Mouse (Mus musculus) kidney, adult 2 months (tissue): ENCODE results near the gene Mia2. TPM values are rescaled to one million over a fixed set of nuclear protein-coding genes. Genes with fewer than 3 reads are reported as not detected.
A peak's percentile ranks its signal among the peaks of the same experiment; 100 is the strongest.

Source experiments
- DNase-seq: peaks from one replicate; pipeline ENCODE4 v3.0.0; 2021
- H3K27ac ChIP-seq: fragments of 200-500 bp; 2 replicates; pipeline ENCODE4 v1.5.1; 2012; ENCODE audit warnings: low read depth, low read length, control low read depth, inconsistent platforms; ENCODE audit not compliant: insufficient read depth
- H3K27me3 ChIP-seq: fragments of 200-500 bp; replicated peaks from 2 replicates; pipeline ENCODE4 v1.6.1; 2012; ENCODE audit warnings: mild to moderate bottlenecking, moderate library complexity, low read length, inconsistent platforms; ENCODE audit not compliant: control insufficient read depth, insufficient read depth
- H3K36me3 ChIP-seq: fragments of 200-500 bp; 2 replicates; pipeline ENCODE4 v1.6.1; 2012; ENCODE audit warnings: mild to moderate bottlenecking, moderate library complexity, low read length, inconsistent platforms; ENCODE audit not compliant: control insufficient read depth, insufficient read depth
- H3K4me1 ChIP-seq: fragments of 200-500 bp; 2 replicates; pipeline ENCODE4 v1.6.1; 2011; ENCODE audit warnings: low read length; ENCODE audit not compliant: control insufficient read depth, insufficient read depth
- H3K4me3 ChIP-seq: fragments of 200-500 bp; 2 replicates; pipeline ENCODE4 v1.5.1; 2011; ENCODE audit warnings: mild to moderate bottlenecking, low read depth, low read length, control low read depth; ENCODE audit not compliant: insufficient read depth
- CTCF ChIP-seq: fragments of 200-500 bp; conservative IDR thresholded peaks from 2 replicates; pipeline ENCODE4 v1.5.1; 2011; ENCODE audit warnings: low read depth, mild to moderate bottlenecking, control low read depth, low read length, moderate library complexity, mixed read lengths; ENCODE audit not compliant: insufficient read depth, insufficient read length
- POLR2A ChIP-seq: fragments of 200-500 bp; IDR thresholded peaks from one replicate; pipeline ENCODE4 v1.6.1; 2011; ENCODE audit warnings: low read depth, low read length, control low read depth
- WGBS: fragments of 180-500 bp; shearing (Covaris S2); methylation state at CpG from one replicate; pipeline ENCODE4 v1.1.7; 2018; 5-methylcytosine and 5-hydroxymethylcytosine counted together
- polyA plus RNA-seq: library from polyadenylated mRNA; depleted of rRNA; stranded (reverse); fragments of >200 nt; gene quantifications from 2 replicates; pipeline ENCODE4 v1.2.3, GENCODE M21; 2012

The Mia2 gene
- polyA plus RNA-seq, 1 experiment, result 102 TPM

- Histone ChIP-seq H3K4me3 (no peak overlapping the region), H3K27me3 (no peaks in the 10 kb centered on the region), H3K27ac (no peak overlapping the region; the same call in 1 of the 2 replicates), H3K36me3 (peaks cover 3% of the 10 kb centered on the region), H3K4me1 (peaks cover 2% of the 10 kb centered on the region; the same call in 1 of the 2 replicates)
- DNase-seq, result no peak
- 74% methylated on average over 9 of the region's 9 CpGs for WGBS
- TF ChIP-seq CTCF (no peak), POLR2A (no peak)
Observed at GRCm38 (mm10) chr12:59194341-59195003, 98.9 kb downstream of the Mia2 start.

GRCm38 (mm10) chr12:59195065-59195464 lies 99.5 kb downstream of the Mia2 start:
- Histone ChIP-seq H3K4me1 (peaks cover 2% of the 10 kb centered on the region; the same call in 1 of the 2 replicates), H3K27ac (peak overlapping the region; percentile 41; the same call in 1 of the 2 replicates), H3K36me3 (peaks cover 2% of the 10 kb centered on the region), H3K27me3 (no peaks in the 10 kb centered on the region), H3K4me3 (no peak overlapping the region)
- 62% methylated on average over 4 of the region's 4 CpGs for WGBS
- DNase-seq, result peak; percentile 70
- TF ChIP-seq POLR2A, result no peak
- TF ChIP-seq CTCF, result no peak

GRCm38 (mm10) chr12:59195941-59196340 lies 100.3 kb downstream of the Mia2 start:
- TF ChIP-seq POLR2A (no peak), CTCF (no peak)
- WGBS, result 89% methylated on average over 4 of the region's 4 CpGs
- no peak overlapping the region for H3K4me3 ChIP-seq

GRCm38 (mm10) chr12:59198750-59199149 lies 103.2 kb downstream of the Mia2 start:
- peaks cover 1% of the 10 kb centered on the region for H3K36me3 ChIP-seq
- 80% methylated on average over 4 of the region's 4 CpGs for whole genome bisulfite sequencing

More at GRCm38 (mm10) chr12:59195941-59196340, 100.3 kb downstream of the Mia2 start:
- Histone ChIP-seq H3K27me3 (no peaks in the 10 kb centered on the region), H3K27ac (no peak overlapping the region), H3K4me1 (peaks cover 2% of the 10 kb centered on the region; the same call in 1 of the 2 replicates), H3K36me3 (no peaks in the 10 kb centered on the region; the same call in 1 of the 2 replicates)
- DNase-seq, result no peak

GRCm38 (mm10) chr12:59199361-59199760 lies 103.8 kb downstream of the Mia2 start:
- TF ChIP-seq POLR2A (no peak), CTCF (no peak)
- no peak overlapping the region for H3K4me3 ChIP-seq
- DNase-seq, result peak; percentile 12
- peaks cover 3% of the 10 kb centered on the region for H3K36me3 ChIP-seq
- no peak overlapping the region for H3K27ac ChIP-seq
- no peaks in the 10 kb centered on the region for H3K27me3 ChIP-seq
- WGBS, result 89% methylated on average over 2 of the region's 2 CpGs
- peaks cover 2% of the 10 kb centered on the region; the same call in 1 of the 2 replicates for H3K4me1 ChIP-seq

More at GRCm38 (mm10) chr12:59198750-59199149, 103.2 kb downstream of the Mia2 start:
- H3K27me3 ChIP-seq, result no peaks in the 10 kb centered on the region
- peaks cover 2% of the 10 kb centered on the region; the same call in 1 of the 2 replicates for H3K4me1 ChIP-seq
- H3K27ac ChIP-seq, result no peak overlapping the region
- no peak for DNase-seq
- no peak for TF ChIP-seq CTCF
- no peak for TF ChIP-seq POLR2A
- H3K4me3 ChIP-seq, result no peak overlapping the region

- 94% methylated on average over 6 of the region's 6 CpGs for WGBS
- DNase-seq, result no peak
- Histone ChIP-seq H3K4me3 (no peak overlapping the region), H3K27ac (no peak overlapping the region), H3K36me3 (peaks cover 3% of the 10 kb centered on the region), H3K27me3 (no peaks in the 10 kb centered on the region), H3K4me1 (peaks cover 3% of the 10 kb centered on the region; the same call in 1 of the 2 replicates)
- TF ChIP-seq POLR2A, result no peak
- no peak for TF ChIP-seq CTCF
Observed at GRCm38 (mm10) chr12:59205571-59205970, 110.0 kb downstream of the Mia2 start.

- no peak for TF ChIP-seq POLR2A
- no peak for TF ChIP-seq CTCF
- H3K27ac ChIP-seq, result no peak overlapping the region; the same call in 1 of the 2 replicates
- WGBS, result 85% methylated on average over 4 of the region's 4 CpGs
- H3K27me3 ChIP-seq, result no peaks in the 10 kb centered on the region
- H3K36me3 ChIP-seq, result peaks cover 2% of the 10 kb centered on the region
- H3K4me1 ChIP-seq, result peaks cover 3% of the 10 kb centered on the region; the same call in 1 of the 2 replicates
- H3K4me3 ChIP-seq, result no peak overlapping the region
- DNase-seq, result no peak
Observed at GRCm38 (mm10) chr12:59206208-59206999, 110.8 kb downstream of the Mia2 start.
